Mouse (Mus musculus) intestine, embryonic 16.5 days (tissue): ENCODE measurements around the gene Olfm4. TPM values are rescaled to one million over a fixed set of nuclear protein-coding genes. Genes with fewer than 3 reads are reported as not detected.

Experiments
- ATAC-seq: fragments of 200-750 bp; cut with Nextera tagmentation; 2 replicates; pipeline ENCODE4 v1.8.0; 2017; ENCODE audit warnings: moderate TSS enrichment, moderate library complexity
- H3K27ac ChIP-seq: fragments of 300-500 bp; sonication (generic); 2 replicates; pipeline ENCODE4 v1.5.1; 2014; ENCODE audit warnings: mild to moderate bottlenecking, low read length
- H3K27me3 ChIP-seq: fragments of 300-500 bp; sonication (generic); replicated peaks from 2 replicates; pipeline ENCODE4 v1.6.1; 2014; ENCODE audit warnings: low read length, control low read depth, mixed read lengths; ENCODE audit not compliant: control insufficient read depth, insufficient read depth
- H3K36me3 ChIP-seq: fragments of 300-500 bp; sonication (generic); 2 replicates; pipeline ENCODE4 v1.6.1; 2014; ENCODE audit warnings: low read length, control low read depth; ENCODE audit not compliant: control insufficient read depth, insufficient read depth
- H3K4me1 ChIP-seq: fragments of 300-500 bp; sonication (generic); 2 replicates; pipeline ENCODE4 v1.6.1; 2014; ENCODE audit warnings: low read length, control low read depth, mixed read lengths; ENCODE audit not compliant: control insufficient read depth, insufficient read depth
- H3K4me2 ChIP-seq: fragments of 300-500 bp; sonication (generic); 2 replicates; pipeline ENCODE4 v1.6.1; 2014; ENCODE audit warnings: low read depth, low read length, control low read depth
- H3K4me3 ChIP-seq: fragments of 300-500 bp; sonication (generic); 2 replicates; pipeline ENCODE4 v1.5.1; 2014; ENCODE audit warnings: mild to moderate bottlenecking, low read length
- H3K9ac ChIP-seq: fragments of 300-500 bp; sonication (generic); 2 replicates; pipeline ENCODE4 v1.6.1; 2014; ENCODE audit warnings: low read depth, low read length
- H3K9me3 ChIP-seq: fragments of 300-500 bp; sonication (generic); 2 replicates; pipeline ENCODE4 v1.6.1; 2016; ENCODE audit warnings: low read length, control low read depth; ENCODE audit not compliant: control insufficient read depth
- WGBS: fragments of 180-500 bp; shearing (Covaris S2); extraction: QIAGEN DNeasy Blood & Tissue Kit; methylation state at CpG from one replicate; pipeline ENCODE4 v1.1.7; 2014; 5-methylcytosine and 5-hydroxymethylcytosine counted together
- polyA plus RNA-seq: library from polyadenylated mRNA; unstranded; fragments of >200 nt; fragmentation: Nextera tagmentation; extraction: Ambion mirVana; gene quantifications from 2 replicates; pipeline ENCODE4 v1.2.1, GENCODE M21; 2015

Olfm4 gene
- polyA plus RNA-seq, 1 experiment from 2014 or later: 11.5 TPM

GRCm38 (mm10) chr14:79970928-79971738 lies 12.7 kb upstream of the Olfm4 start:
- Histone ChIP-seq H3K36me3 (no peaks in the 10 kb centered on the region), H3K4me2 (no peak overlapping the region), H3K27ac (no peak overlapping the region), H3K4me3 (no peak overlapping the region), H3K9ac (no peak overlapping the region), H3K9me3 (no peaks in the 10 kb centered on the region), H3K4me1 (no peaks in the 10 kb centered on the region; the same call in 1 of the 2 replicates), H3K27me3 (no peaks in the 10 kb centered on the region)
- WGBS: 37% methylated on average over 14 of the region's 14 CpGs
- peak; percentile 72 for ATAC-seq

- Histone ChIP-seq H3K9ac (no peak overlapping the region), H3K4me2 (no peak overlapping the region), H3K4me1 (0 out of 2 replicates have a peak, but pooled peaks cover 4% of the 10 kb centered on the region), H3K9me3 (no peaks in the 10 kb centered on the region), H3K4me3 (no peak overlapping the region), H3K27ac (no peak overlapping the region), H3K36me3 (no peaks in the 10 kb centered on the region), H3K27me3 (no peaks in the 10 kb centered on the region)
- peak; percentile 76 for ATAC-seq
- 68% methylated on average over 4 of the region's 4 CpGs for WGBS
Observed at GRCm38 (mm10) chr14:79981437-79981836, 2.4 kb upstream of the Olfm4 start.

- no peaks in the 10 kb centered on the region for H3K9me3 ChIP-seq
- H3K36me3 ChIP-seq: no peaks in the 10 kb centered on the region
- H3K27me3 ChIP-seq: no peaks in the 10 kb centered on the region
- ATAC-seq: peak; percentile 12
- 78% methylated on average over 7 of the region's 7 CpGs for WGBS
- no peak overlapping the region for H3K27ac ChIP-seq
- no peak overlapping the region for H3K9ac ChIP-seq
- 0 out of 2 replicates have a peak, but pooled peaks cover 4% of the 10 kb centered on the region for H3K4me1 ChIP-seq
- no peak overlapping the region for H3K4me3 ChIP-seq
- no peak overlapping the region for H3K4me2 ChIP-seq
Observed at GRCm38 (mm10) chr14:79985137-79985670, 1.3 kb downstream of the Olfm4 start.

GRCm38 (mm10) chr14:79985696-79986095 lies 1.8 kb downstream of the Olfm4 start:
- Histone ChIP-seq H3K36me3 (no peaks in the 10 kb centered on the region), H3K4me3 (no peak overlapping the region), H3K27ac (no peak overlapping the region), H3K9ac (no peak overlapping the region), H3K27me3 (no peaks in the 10 kb centered on the region), H3K9me3 (no peaks in the 10 kb centered on the region), H3K4me1 (0 out of 2 replicates have a peak, but pooled peaks cover 4% of the 10 kb centered on the region), H3K4me2 (no peak overlapping the region)
- 75% methylated on average over 2 of the region's 2 CpGs for WGBS
- ATAC-seq: no peak

GRCm38 (mm10) chr14:79986831-79987230 lies 3.0 kb downstream of the Olfm4 start:
- peak; percentile 84 for ATAC-seq
- no peak overlapping the region for H3K27ac ChIP-seq
- no peaks in the 10 kb centered on the region for H3K36me3 ChIP-seq

GRCm38 (mm10) chr14:79989785-79990184 lies 5.9 kb downstream of the Olfm4 start:
- 59% methylated on average over 4 of the region's 4 CpGs for WGBS
- Histone ChIP-seq H3K4me3 (no peak overlapping the region), H3K27me3 (no peaks in the 10 kb centered on the region), H3K27ac (no peak overlapping the region), H3K4me1 (0 out of 2 replicates have a peak, but pooled peaks cover 4% of the 10 kb centered on the region), H3K36me3 (no peaks in the 10 kb centered on the region), H3K9ac (no peak overlapping the region), H3K4me2 (no peak overlapping the region), H3K9me3 (no peaks in the 10 kb centered on the region)
- ATAC-seq: no peak

More at GRCm38 (mm10) chr14:79986831-79987230, 3.0 kb downstream of the Olfm4 start:
- no peaks in the 10 kb centered on the region for H3K27me3 ChIP-seq
- WGBS: 52% methylated on average over 8 of the region's 8 CpGs
- H3K4me1 ChIP-seq: 0 out of 2 replicates have a peak, but pooled peaks cover 4% of the 10 kb centered on the region
- H3K9me3 ChIP-seq: no peaks in the 10 kb centered on the region
- no peak overlapping the region for H3K4me3 ChIP-seq
- H3K9ac ChIP-seq: no peak overlapping the region
- H3K4me2 ChIP-seq: no peak overlapping the region

- 54% methylated on average over 5 of the region's 5 CpGs for WGBS
- Histone ChIP-seq H3K4me1 (0 out of 2 replicates have a peak, but pooled peaks cover 2% of the 10 kb centered on the region), H3K27me3 (no peaks in the 10 kb centered on the region), H3K9ac (no peak overlapping the region), H3K27ac (no peak overlapping the region), H3K4me2 (no peak overlapping the region), H3K9me3 (no peaks in the 10 kb centered on the region), H3K4me3 (no peak overlapping the region), H3K36me3 (no peaks in the 10 kb centered on the region)
- ATAC-seq: no peak
Observed at GRCm38 (mm10) chr14:79990547-79990946, 6.7 kb downstream of the Olfm4 start.

GRCm38 (mm10) chr14:79997534-79997933 lies 13.7 kb downstream of the Olfm4 start:
- peaks cover 5% of the 10 kb centered on the region; the same call in 1 of the 2 replicates for H3K4me1 ChIP-seq
- no peak overlapping the region for H3K9ac ChIP-seq
- no peaks in the 10 kb centered on the region for H3K36me3 ChIP-seq
- no peak overlapping the region for H3K27ac ChIP-seq
- H3K4me3 ChIP-seq: no peak overlapping the region
- H3K27me3 ChIP-seq: no peaks in the 10 kb centered on the region
- no peaks in the 10 kb centered on the region for H3K9me3 ChIP-seq
- WGBS: 76% methylated on average over 4 of the region's 4 CpGs
- no peak for ATAC-seq
- no peak overlapping the region for H3K4me2 ChIP-seq

GRCm38 (mm10) chr14:80000110-80000531 lies 16.2 kb downstream of the Olfm4 start:
- H3K9me3 ChIP-seq: no peaks in the 10 kb centered on the region
- H3K27me3 ChIP-seq: no peaks in the 10 kb centered on the region
- H3K4me2 ChIP-seq: 0 out of 2 replicates have a peak overlapping the region, but pooled peaks have one; percentile 7
- H3K4me1 ChIP-seq: peaks cover 5% of the 10 kb centered on the region; the same call in 1 of the 2 replicates
- H3K36me3 ChIP-seq: no peaks in the 10 kb centered on the region
- H3K9ac ChIP-seq: no peak overlapping the region
- peak; percentile 83 for ATAC-seq
- whole genome bisulfite sequencing: 42% methylated on average over 8 of the region's 8 CpGs
- no peak overlapping the region for H3K4me3 ChIP-seq
- no peak overlapping the region for H3K27ac ChIP-seq
